Comparison of ENCODE assay signal across 8 mouse cellular contexts in genomic region chr2:136139159-136140069, GRCm38 (mm10).
DNase-seq lines count a peak whose midpoint lies in the region; ATAC-seq and TF ChIP-seq lines count a peak whose summit lies in the region.

No protein-coding gene starts in this region.

- ATAC-seq in granulocyte monocyte progenitor cell, adult 5-6 weeks (replicated peaks; ENCODE audit: poor library complexity, severe bottlenecking) = peak; percentile 75
- ATAC-seq in midbrain, postnatal 0 days (ENCODE audit: low FRiP score) = no peak

- no peaks in the 10 kb centered on the region for H3K36me3 ChIP-seq in midbrain, postnatal 0 days (ENCODE audit: insufficient read depth, low read length)

- TF ChIP-seq CTCF in midbrain, postnatal 0 days (IDR thresholded peaks at IDR 0.05) = peak; percentile 76

- peak; percentile 51 to 64 for DNase-seq in left cerebral cortex, postnatal 14 days (ENCODE audit: low spot score in 2 of 2)
- DNase-seq in left cerebral cortex, adult 8-10 months (ENCODE audit: low spot score in 2 of 2) = no peak
- peak; percentile 25 for DNase-seq in ZHBTc4 (ENCODE audit: low read depth, low spot score)
- DNase-seq in cerebellum, adult 9-10 months = peak; percentile 59
- DNase-seq in midbrain, postnatal 0 days (ENCODE audit: low spot score) = peak; percentile 76
- DNase-seq in urinary bladder, postnatal 36 days (ENCODE audit: low spot score in 2 of 2) = no peak
- DNase-seq in spleen, postnatal 36 days (ENCODE audit: low spot score in 2 of 2) = no peak

- 52% methylated on average over 4 of the region's 4 CpGs for WGBS in midbrain, postnatal 0 days

- intact Hi-C loops in left cerebral cortex, postnatal 14 days (cut with DNase I) = loop anchor here (5.0 to 10.0 kb wide), 2 partner anchors 137 to 745 kb away; partner anchors contain the start of gene AL731706.2

- H3K9ac ChIP-seq in midbrain, postnatal 0 days (replicated peaks; ENCODE audit: low read length, poor library complexity, severe bottlenecking) = no peak overlapping the region

- H3K9me3 ChIP-seq in midbrain, postnatal 0 days (ENCODE audit: low read length) = no peaks in the 10 kb centered on the region

- no peak overlapping the region for H3K4me2 ChIP-seq in midbrain, postnatal 0 days (ENCODE audit: low read depth, low read length, poor library complexity, severe bottlenecking)

- H3K4me1 ChIP-seq in midbrain, postnatal 0 days (ENCODE audit: insufficient read depth, low read length) = no peaks in the 10 kb centered on the region

- no peak overlapping the region for H3K27ac ChIP-seq in midbrain, postnatal 0 days (ENCODE audit: low read depth, low read length)

- no peaks in the 10 kb centered on the region for H3K27me3 ChIP-seq in midbrain, postnatal 0 days (ENCODE audit: insufficient read depth, low read length)

- H3K4me3 ChIP-seq in midbrain, postnatal 0 days (ENCODE audit: low read depth, low read length) = no peak overlapping the region

Comparison
In these comparisons a context has a peak if more than half of its experiments do, and no peak if none do; other contexts are left out.
1. DNase-seq: peak in left cerebral cortex, postnatal 14 days (2 of 2), ZHBTc4 (single experiment), cerebellum, adult 9-10 months (single experiment) and midbrain, postnatal 0 days (single experiment); none in left cerebral cortex, adult 8-10 months (0 of 2), urinary bladder, postnatal 36 days (0 of 2) and spleen, postnatal 36 days (0 of 2).